19 mouse cellular contexts compared by ENCODE assay signal in the genomic region with DNA sequence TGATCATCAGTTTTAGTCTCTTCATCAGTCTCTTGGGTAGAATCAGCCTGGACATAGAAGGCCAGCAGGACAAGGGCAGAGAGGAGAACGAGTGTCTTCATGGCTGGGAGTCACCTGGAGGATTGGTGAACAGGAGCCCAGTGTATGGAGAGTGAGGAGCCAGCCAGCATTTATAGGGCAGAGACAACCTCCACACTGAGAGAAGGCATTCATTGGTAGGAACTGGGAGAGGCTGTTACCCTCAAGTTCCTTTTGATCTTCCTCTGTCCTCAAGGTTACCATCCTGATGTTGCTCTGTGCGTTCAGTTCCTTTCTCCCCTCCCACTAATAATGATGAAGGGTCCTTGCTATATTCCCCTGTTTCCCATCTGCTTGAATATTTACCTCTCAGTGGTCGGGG. TPM values are rescaled to one million over a fixed set of nuclear protein-coding genes. Genes with fewer than 3 reads are reported as not detected.
DNase-seq lines count a peak whose midpoint lies in the region.
"Had no signal": no experiment of that assay in that cellular context is flagged by ENCODE, and none has a peak within 500 bp of the region (broad histone marks: within the 10 kb centered on the region; RNA-seq: fewer than 3 reads in every experiment).

Gene AY761185 (minus strand): TSS at position 101 of the 400 bp plus-strand sequence.

- DNase-seq in gonadal fat pad, adult 2 months (ENCODE audit: low read depth): no peak
- DNase-seq in kidney, postnatal 10 days: no peak
- DNase-seq: adrenal gland, adult 2 months; adrenal gland, adult 8-10 months; adrenal gland, postnatal 10 days; adrenal gland, postnatal 14 days; adrenal gland, postnatal 25 days; adrenal gland, postnatal 36 days; B cell, adult 2 months; cerebellum, adult 11 months; cerebellum, adult 11-12 months; cerebellum, adult 18-20 months; cerebellum, adult 2 months had no signal

RNA-seq across cellular contexts. Expression of gene AY761185, which starts in this region (rescaled TPM):
- polyA plus RNA-seq in gonadal fat pad, adult 2 months (2012; rRNA removed): 1,946 and 2,190 TPM in 2 replicates
- polyA plus RNA-seq: activated CD4-positive, CD25-positive, alpha-beta regulatory T cell, adult 4 months; adrenal gland, adult 2 months; brain, embryonic 14.5 days; C2C12; CD4-positive, CD25-positive, alpha-beta regulatory T cell, adult 4 months; cerebellum, adult 2 months; G1E; Patski had no signal
